Mouse (Mus musculus) forebrain, postnatal 0 days (tissue): Measurements from ENCODE around the gene 2810004N23Rik. TPM values are rescaled to one million over a fixed set of nuclear protein-coding genes. Genes with fewer than 3 reads are reported as not detected.
"Not testable (repeated sequence)": the region's sequence is repeated elsewhere in the genome, so short reads cannot be mapped to it uniquely, and the experiment has no call there.

ENCODE experiments used
- ATAC-seq: fragments of 200-750 bp; cut with Nextera tagmentation; 2 replicates; pipeline ENCODE4 v1.8.0; 2017; ENCODE audit warnings: mild to moderate bottlenecking, moderate library complexity
- DNase-seq: peaks from one replicate; pipeline ENCODE4 v3.0.0-alpha.2; 2015
- H3K27ac ChIP-seq: fragments of 300-500 bp; sonication (generic); 2 replicates; pipeline ENCODE4 v1.5.1; 2014; ENCODE audit warnings: low read depth, mild to moderate bottlenecking, antibody characterized with exemption, low read length, moderate library complexity, mixed read lengths
- H3K27me3 ChIP-seq: fragments of 300-500 bp; sonication (generic); 2 replicates; pipeline ENCODE4 v1.6.1; 2014; ENCODE audit warnings: mild to moderate bottlenecking, low read length, mixed read lengths; ENCODE audit not compliant: insufficient read depth
- H3K36me3 ChIP-seq: fragments of 300-500 bp; sonication (generic); 2 replicates; pipeline ENCODE4 v1.6.1; 2014; ENCODE audit warnings: mild to moderate bottlenecking, moderate library complexity; ENCODE audit not compliant: insufficient read depth
- H3K4me1 ChIP-seq: fragments of 300-500 bp; sonication (generic); 2 replicates; pipeline ENCODE4 v1.6.1; 2014; ENCODE audit warnings: antibody characterized with exemption; ENCODE audit not compliant: insufficient read depth
- H3K4me2 ChIP-seq: fragments of 300-500 bp; sonication (generic); 2 replicates; pipeline ENCODE4 v1.6.1; 2014; ENCODE audit warnings: low read depth, mild to moderate bottlenecking, moderate library complexity
- H3K4me3 ChIP-seq: fragments of 300-500 bp; sonication (generic); 2 replicates; pipeline ENCODE4 v1.5.1; 2014; ENCODE audit warnings: low read depth, low read length, mixed read lengths
- H3K9ac ChIP-seq: fragments of 300-500 bp; sonication (generic); 2 replicates; pipeline ENCODE4 v1.6.1; 2014; ENCODE audit warnings: mild to moderate bottlenecking
- H3K9me3 ChIP-seq: fragments of 300-500 bp; sonication (generic); 2 replicates; pipeline ENCODE4 v1.6.1; 2016; ENCODE audit warnings: low read length
- CTCF ChIP-seq: sonication (generic); IDR thresholded peaks from 2 replicates; pipeline ENCODE4 v1.5.1; 2016; ENCODE audit warnings: antibody characterized with exemption, control low read depth, low read depth
- WGBS: fragments of 180-500 bp; shearing (Covaris S2); extraction: QIAGEN DNeasy Blood & Tissue Kit; methylation state at CpG from one replicate; pipeline ENCODE4 v1.1.7; 2014; 5-methylcytosine and 5-hydroxymethylcytosine counted together
- polyA plus RNA-seq: library from polyadenylated mRNA; unstranded; fragments of >200 nt; fragmentation: Nextera tagmentation; extraction: Ambion mirVana; gene quantifications from 2 replicates; pipeline ENCODE4 v1.2.1, GENCODE M21; 2015
- total RNA-seq: library from RNA; depleted of rRNA; stranded (reverse); fragments of >200 nt; gene quantifications from 2 replicates; pipeline ENCODE4 v1.2.3, GENCODE M21; 2014

The 2810004N23Rik gene
- total and polyA plus RNA-seq, 2 experiments from 2014 or later: 23.4 to 33.8 TPM

DNA sequence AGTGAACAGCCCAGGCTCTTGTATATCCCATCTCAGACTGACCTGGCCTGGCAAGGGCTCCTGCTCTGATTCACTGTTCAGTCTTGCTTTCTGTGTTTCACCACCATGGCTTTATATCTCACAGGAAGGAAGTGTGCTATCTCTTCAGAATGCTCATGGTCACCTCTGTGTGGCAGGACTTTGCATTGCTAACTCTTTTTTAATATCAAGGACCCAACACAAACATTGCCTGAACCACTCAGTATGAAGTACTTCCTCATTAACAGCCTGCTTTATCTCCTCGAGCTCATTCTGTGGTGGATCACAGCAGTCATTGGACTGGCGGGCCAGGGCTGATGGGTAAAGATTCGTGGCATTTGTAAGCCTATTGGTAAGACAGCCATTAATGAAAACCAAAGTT, 3.7 kb upstream of the 2810004N23Rik start:
- no peak for ATAC-seq
- 87% methylated on average over 3 of the region's 3 CpGs for WGBS
- DNase-seq: no peak

DNA sequence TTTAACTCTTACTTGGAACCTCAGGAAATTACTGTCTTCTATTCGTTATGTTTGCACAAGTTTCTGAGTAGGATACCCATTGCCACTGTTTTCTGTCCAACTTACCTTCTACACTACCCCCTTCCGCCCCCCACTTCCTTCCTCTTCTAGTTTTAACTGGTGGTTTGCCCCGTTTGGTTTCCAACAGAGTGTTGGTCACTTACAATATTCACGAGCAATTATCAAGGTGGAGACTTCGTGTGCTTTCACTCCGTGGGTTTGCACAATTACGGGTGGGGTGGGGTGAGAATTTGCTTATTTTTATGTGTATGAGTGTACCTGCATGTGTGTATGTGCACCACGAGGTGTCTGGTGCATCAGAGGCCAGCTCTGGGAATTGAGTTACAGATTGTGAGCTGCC, 809 bp upstream of the 2810004N23Rik start:
- peak overlapping the region; percentile 85 for H3K9ac ChIP-seq
- no peak overlapping the region for H3K27ac ChIP-seq
- ATAC-seq: no peak
- no peak for DNase-seq
- peak overlapping the region; percentile 77 for H3K4me2 ChIP-seq
- peaks cover 6% of the 10 kb centered on the region; the same call in 1 of the 2 replicates for H3K4me1 ChIP-seq
- TF ChIP-seq CTCF: no peak
- WGBS: 21% methylated on average over 8 of the region's 8 CpGs
- H3K9me3 ChIP-seq: no peaks in the 10 kb centered on the region
- peaks cover 13% of the 10 kb centered on the region; the same call in 1 of the 2 replicates for H3K36me3 ChIP-seq
- no peaks in the 10 kb centered on the region for H3K27me3 ChIP-seq
- H3K4me3 ChIP-seq: peak overlapping the region; percentile 96

More for the DNA sequence above, 3.7 kb upstream of the 2810004N23Rik start:
- Histone ChIP-seq H3K36me3 (peaks cover 9% of the 10 kb centered on the region), H3K4me1 (peaks cover 6% of the 10 kb centered on the region; the same call in 1 of the 2 replicates), H3K9me3 (no peaks in the 10 kb centered on the region), H3K4me2 (no peak overlapping the region), H3K4me3 (no peak overlapping the region), H3K27me3 (no peaks in the 10 kb centered on the region), H3K9ac (no peak overlapping the region), H3K27ac (no peak overlapping the region)
- no peak for TF ChIP-seq CTCF

DNA sequence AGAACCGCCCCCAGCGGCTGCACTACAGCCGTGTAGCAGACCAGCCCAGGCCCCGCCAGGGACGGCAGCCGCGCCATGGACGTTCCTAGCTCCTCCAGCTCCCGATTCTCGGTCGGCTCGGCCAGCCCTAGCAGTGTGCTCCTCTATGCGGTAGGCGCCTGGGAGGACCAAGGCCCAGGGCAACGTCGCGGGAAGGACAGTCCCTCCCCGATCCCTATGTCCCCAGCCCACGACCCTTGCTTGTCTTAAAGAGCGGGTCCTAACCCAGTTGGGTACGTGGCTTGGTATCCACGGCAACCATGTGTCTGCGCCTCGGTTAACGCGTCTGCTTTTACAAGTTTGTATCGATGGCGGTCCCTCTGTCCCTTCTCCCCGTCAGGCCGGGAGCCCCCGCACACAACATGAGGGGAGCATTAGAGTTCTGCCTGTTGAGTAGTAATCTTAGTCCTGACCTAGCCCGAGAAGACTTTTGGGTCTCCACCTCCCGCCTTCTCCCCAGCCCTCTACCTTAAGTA, 300 bp upstream of the 2810004N23Rik start:
- under 1% methylated on average over 33 of the region's 33 CpGs for WGBS
- Histone ChIP-seq H3K4me2 (peak overlapping the region; percentile 77), H3K9me3 (no peaks in the 10 kb centered on the region), H3K27ac (peak overlapping the region; percentile 91), H3K27me3 (no peaks in the 10 kb centered on the region), H3K4me3 (peak overlapping the region; percentile 96), H3K9ac (peak overlapping the region; percentile 85), H3K36me3 (peaks cover 13% of the 10 kb centered on the region; the same call in 1 of the 2 replicates), H3K4me1 (peaks cover 6% of the 10 kb centered on the region; the same call in 1 of the 2 replicates)
- no peak for DNase-seq
- no peak for TF ChIP-seq CTCF
- peak; percentile 85 for ATAC-seq

DNA sequence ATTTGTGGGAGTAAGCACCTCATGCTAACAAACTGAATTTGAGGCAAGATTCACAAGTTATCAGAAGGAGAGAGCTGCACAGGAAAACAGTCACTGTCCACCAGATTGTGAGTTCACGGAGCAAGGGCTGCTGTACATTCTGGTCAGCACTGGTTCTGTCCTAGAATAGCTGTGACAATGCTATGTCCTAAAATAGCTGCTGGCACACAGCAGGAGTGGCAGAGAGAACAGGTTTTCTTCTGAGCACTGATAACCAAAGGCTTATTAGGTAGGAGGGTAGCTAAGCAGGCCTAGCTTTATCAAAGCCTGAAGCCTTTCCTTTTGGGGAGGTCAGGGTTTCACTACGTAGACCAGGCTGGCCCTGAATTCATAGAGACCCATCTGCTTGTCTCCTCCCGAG, 2.7 kb downstream of the 2810004N23Rik start:
- ATAC-seq (no peak), DNase-seq (no peak)
- H3K4me2 ChIP-seq: no peak overlapping the region
- H3K27me3 ChIP-seq: no peaks in the 10 kb centered on the region
- H3K4me1 ChIP-seq: peaks cover 6% of the 10 kb centered on the region; the same call in 1 of the 2 replicates
- H3K9me3 ChIP-seq: no peaks in the 10 kb centered on the region
- H3K27ac ChIP-seq: no peak overlapping the region
- no peak overlapping the region for H3K4me3 ChIP-seq
- peaks cover 37% of the 10 kb centered on the region for H3K36me3 ChIP-seq
- 95% methylated on average over 3 of the region's 3 CpGs for WGBS
- no peak for TF ChIP-seq CTCF
- no peak overlapping the region for H3K9ac ChIP-seq

DNA sequence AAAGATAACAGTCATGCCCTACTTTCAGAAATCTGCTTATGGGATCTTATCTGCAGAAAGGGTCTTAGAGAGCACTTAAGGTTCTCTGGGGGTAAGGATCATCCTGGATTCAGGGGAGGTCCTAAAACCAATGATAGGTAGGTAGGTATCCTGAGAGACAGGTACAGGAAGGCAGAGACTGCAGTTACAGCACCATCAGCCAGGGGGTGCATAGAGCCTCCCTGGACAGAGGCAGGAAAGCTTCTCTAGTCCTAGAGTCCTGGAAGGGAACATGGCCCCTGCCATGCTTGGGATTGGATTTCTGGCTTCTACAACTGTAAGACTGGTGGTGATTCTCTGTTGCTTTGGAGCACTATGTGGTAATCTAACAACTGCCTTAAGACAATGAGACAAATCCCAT, 3.5 kb downstream of the 2810004N23Rik start:
- no peak for DNase-seq
- H3K27ac ChIP-seq: no peak overlapping the region
- TF ChIP-seq CTCF: peak; percentile 39
- no peak overlapping the region for H3K4me3 ChIP-seq
- H3K36me3 ChIP-seq: peaks cover 44% of the 10 kb centered on the region
- no peaks in the 10 kb centered on the region for H3K9me3 ChIP-seq
- ATAC-seq: no peak
- H3K4me1 ChIP-seq: peaks cover 6% of the 10 kb centered on the region; the same call in 1 of the 2 replicates
- H3K4me2 ChIP-seq: no peak overlapping the region
- H3K27me3 ChIP-seq: no peaks in the 10 kb centered on the region
- no peak overlapping the region for H3K9ac ChIP-seq

DNA sequence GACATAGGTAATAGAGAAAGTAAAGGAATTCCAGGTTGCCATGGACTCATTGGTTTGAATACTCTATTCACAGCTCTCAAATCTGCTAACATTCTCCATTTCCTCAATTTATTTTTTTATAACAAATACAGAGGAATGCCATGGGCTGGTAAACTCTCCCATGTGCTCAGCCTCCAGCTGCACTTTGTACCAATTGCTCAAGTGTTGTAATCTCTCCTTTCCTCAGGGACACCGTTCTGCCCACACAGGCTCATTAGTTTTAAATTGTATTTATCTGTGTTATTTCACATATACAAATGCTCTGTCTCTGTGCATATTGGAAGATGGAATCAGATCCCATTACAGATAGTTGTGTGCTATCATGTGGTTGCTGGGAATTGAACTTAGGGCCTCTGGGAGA, 9.4 kb downstream of the 2810004N23Rik start:
- H3K36me3 ChIP-seq: peaks cover 40% of the 10 kb centered on the region
- no peak for DNase-seq
- H3K4me2 ChIP-seq: no peak overlapping the region
- H3K4me3 ChIP-seq: no peak overlapping the region
- no peak overlapping the region for H3K27ac ChIP-seq
- no peak overlapping the region for H3K9ac ChIP-seq
- H3K4me1 ChIP-seq: no peaks in the 10 kb centered on the region
- 100% methylated on average over 1 of the region's 1 CpGs for WGBS
- TF ChIP-seq CTCF: no peak
- peaks cover 15% of the 10 kb centered on the region; the same call in 1 of the 2 replicates for H3K9me3 ChIP-seq
- no peak for ATAC-seq
- H3K27me3 ChIP-seq: no peaks in the 10 kb centered on the region

DNA sequence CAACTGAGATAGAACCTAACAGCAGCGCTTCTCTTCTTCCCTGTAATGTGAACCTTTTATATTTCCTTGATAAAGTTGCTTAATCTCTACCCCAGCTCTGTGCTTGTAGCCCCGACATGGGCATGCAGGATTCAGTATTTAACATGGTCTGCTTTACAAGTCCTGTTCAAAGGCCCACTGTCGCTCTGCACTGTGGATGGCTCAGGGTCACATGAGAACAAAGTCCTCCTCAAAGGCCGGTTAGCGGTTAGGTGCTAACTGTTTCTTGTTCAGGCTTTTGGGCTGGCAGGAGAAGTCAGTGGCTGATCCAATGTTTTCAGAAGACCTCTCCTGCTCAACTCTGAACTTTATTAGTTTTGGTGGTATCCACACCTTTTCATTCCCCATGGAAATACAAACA, 17.3 kb downstream of the 2810004N23Rik start:
- Histone ChIP-seq H3K9me3 (no peaks in the 10 kb centered on the region), H3K4me3 (no peak overlapping the region), H3K4me1 (no peaks in the 10 kb centered on the region), H3K27ac (no peak overlapping the region), H3K27me3 (no peaks in the 10 kb centered on the region), H3K36me3 (peaks cover 14% of the 10 kb centered on the region), H3K4me2 (no peak overlapping the region), H3K9ac (no peak overlapping the region)
- WGBS: 92% methylated on average over 5 of the region's 5 CpGs
- ATAC-seq (no peak), DNase-seq (no peak)
- TF ChIP-seq CTCF: no peak

DNA sequence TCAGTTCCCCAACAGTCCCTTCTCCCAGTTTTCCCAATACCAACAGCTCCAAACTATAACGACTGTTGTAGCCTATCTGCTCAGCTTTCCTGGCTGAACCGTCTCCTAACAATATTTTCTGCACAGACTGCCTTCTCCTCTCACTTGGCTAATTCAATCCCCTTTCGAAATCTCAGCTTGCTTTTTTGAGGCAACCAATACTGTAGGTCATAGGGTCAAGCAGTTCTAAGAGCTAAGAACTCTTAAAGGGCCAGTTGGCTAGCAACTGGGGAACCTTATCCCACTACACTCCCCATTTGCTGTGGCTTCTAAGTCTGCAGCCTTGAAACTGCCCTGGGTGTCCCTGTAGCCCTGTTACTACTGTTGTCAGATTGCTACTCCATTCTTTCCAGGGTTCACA, 17.8 kb downstream of the 2810004N23Rik start:
- no peaks in the 10 kb centered on the region for H3K4me1 ChIP-seq
- H3K27me3 ChIP-seq: no peaks in the 10 kb centered on the region
- no peak overlapping the region for H3K4me3 ChIP-seq
- no peak for TF ChIP-seq CTCF
- ATAC-seq: no peak
- H3K9ac ChIP-seq: no peak overlapping the region
- H3K4me2 ChIP-seq: no peak overlapping the region
- peaks cover 17% of the 10 kb centered on the region for H3K36me3 ChIP-seq
- no peaks in the 10 kb centered on the region for H3K9me3 ChIP-seq
- WGBS: 68% methylated on average over 3 of the region's 3 CpGs
- H3K27ac ChIP-seq: no peak overlapping the region
- no peak for DNase-seq

DNA sequence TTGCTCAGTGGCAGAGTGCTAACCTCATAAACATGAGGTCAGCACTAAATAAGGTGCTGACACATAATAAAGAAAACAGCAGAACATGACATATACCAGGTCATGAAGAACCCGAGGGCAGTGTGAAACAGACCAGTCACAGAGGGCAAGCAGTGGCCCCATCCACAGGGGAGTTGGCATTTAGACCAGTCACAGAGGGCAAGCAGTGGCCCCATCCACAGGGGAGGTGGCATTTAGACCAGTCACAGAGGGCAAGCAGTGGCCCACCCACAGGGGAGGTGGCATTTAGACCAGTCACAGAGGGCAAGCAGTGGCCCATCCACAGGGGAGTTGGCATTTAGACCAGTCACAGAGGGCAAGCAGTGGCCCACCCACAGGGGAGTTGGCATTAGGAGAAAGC, 20.0 kb downstream of the 2810004N23Rik start:
- not testable (repeated sequence) for H3K9me3 ChIP-seq, H3K4me1 ChIP-seq, ATAC-seq, H3K27ac ChIP-seq, H3K9ac ChIP-seq, DNase-seq, H3K4me3 ChIP-seq, H3K4me2 ChIP-seq, H3K27me3 ChIP-seq
- WGBS: 97% methylated on average over 1 of the region's 1 CpGs
- H3K36me3 ChIP-seq: peaks cover 34% of the 10 kb centered on the region
